Mouse (Mus musculus) hindbrain, embryonic 11.5 days (tissue): ENCODE results near the gene Ap3m1. TPM values are rescaled to one million over a fixed set of nuclear protein-coding genes. Genes with fewer than 3 reads are reported as not detected.
"Not testable (repeated sequence)": the region's sequence is repeated elsewhere in the genome, so short reads cannot be mapped to it uniquely, and the experiment has no call there.

Experiments
- ATAC-seq: fragments of 200-750 bp; cut with Nextera tagmentation; 2 replicates; pipeline ENCODE4 v1.8.0; 2017; ENCODE audit warnings: mild to moderate bottlenecking, moderate TSS enrichment, moderate library complexity; ENCODE audit not compliant: low FRiP score
- DNase-seq: peaks from one replicate; pipeline ENCODE4 v3.0.0-alpha.2; 2015; ENCODE audit warnings: low spot score
- H3K27ac ChIP-seq: fragments of 300-500 bp; sonication (generic); 2 replicates; pipeline ENCODE4 v1.5.1; 2014; ENCODE audit warnings: mild to moderate bottlenecking, low read depth, low read length
- H3K27me3 ChIP-seq: fragments of 300-500 bp; sonication (generic); 2 replicates; pipeline ENCODE4 v1.6.1; 2014; ENCODE audit warnings: mild to moderate bottlenecking, low read length, moderate library complexity, mixed read lengths; ENCODE audit not compliant: control insufficient read depth, insufficient read depth
- H3K36me3 ChIP-seq: fragments of 300-500 bp; sonication (generic); 2 replicates; pipeline ENCODE4 v1.6.1; 2014; ENCODE audit warnings: mild to moderate bottlenecking, low read length, moderate library complexity, mixed read lengths; ENCODE audit not compliant: control insufficient read depth, insufficient read depth
- H3K4me1 ChIP-seq: fragments of 300-500 bp; sonication (generic); replicated peaks from 2 replicates; pipeline ENCODE4 v1.6.1; 2014; ENCODE audit warnings: low read length, mixed read lengths; ENCODE audit not compliant: control insufficient read depth, insufficient read depth
- H3K4me2 ChIP-seq: fragments of 300-500 bp; sonication (generic); replicated peaks from 2 replicates; pipeline ENCODE4 v1.6.1; 2014; ENCODE audit warnings: mild to moderate bottlenecking, low read depth, low read length
- H3K4me3 ChIP-seq: fragments of 300-500 bp; sonication (generic); 2 replicates; pipeline ENCODE4 v1.5.1; 2014; ENCODE audit warnings: low read depth, low read length
- H3K9ac ChIP-seq: fragments of 300-500 bp; sonication (generic); 2 replicates; pipeline ENCODE4 v1.6.1; 2014; ENCODE audit warnings: low read depth, low read length
- H3K9me3 ChIP-seq: fragments of 300-500 bp; sonication (generic); 2 replicates; pipeline ENCODE4 v1.6.1; 2016; ENCODE audit warnings: low read length; ENCODE audit not compliant: control insufficient read depth
- WGBS: fragments of 180-500 bp; shearing (Covaris S2); extraction: QIAGEN DNeasy Blood & Tissue Kit; methylation state at CpG from one replicate; pipeline ENCODE4 v1.1.7; 2014; 5-methylcytosine and 5-hydroxymethylcytosine counted together
- polyA plus RNA-seq: library from polyadenylated mRNA; unstranded; fragments of >200 nt; fragmentation: Nextera tagmentation; extraction: Ambion mirVana; gene quantifications from 2 replicates; pipeline ENCODE4 v1.2.1, GENCODE M21; 2014

Gene Ap3m1
- 135 and 138 TPM in 2 replicates for polyA plus RNA-seq

GRCm38 (mm10) chr14:21052112-21052780, at the start of gene Ap3m1, which contains the start of gene Adk:
Gene Ap3m1 (minus strand): TSS chr14:21052508.
Gene Adk (plus strand): TSS chr14:21052574.
- ATAC-seq: peak; percentile 99
- H3K9me3 ChIP-seq: no peaks in the 10 kb centered on the region
- no peaks in the 10 kb centered on the region for H3K4me1 ChIP-seq
- H3K27ac ChIP-seq: peak within 1 kb of the TSS; percentile 86
- no peaks in the 10 kb centered on the region for H3K36me3 ChIP-seq
- peak within 1 kb of the TSS; percentile 69 for H3K9ac ChIP-seq
- DNase-seq: peak; percentile 95
- H3K27me3 ChIP-seq: no peaks in the 10 kb centered on the region
- H3K4me3 ChIP-seq: peak within 1 kb of the TSS; percentile 91
- WGBS: 0% methylated on average over 46 of the region's 48 CpGs
- peak within 1 kb of the TSS; percentile 67 for H3K4me2 ChIP-seq

DNA sequence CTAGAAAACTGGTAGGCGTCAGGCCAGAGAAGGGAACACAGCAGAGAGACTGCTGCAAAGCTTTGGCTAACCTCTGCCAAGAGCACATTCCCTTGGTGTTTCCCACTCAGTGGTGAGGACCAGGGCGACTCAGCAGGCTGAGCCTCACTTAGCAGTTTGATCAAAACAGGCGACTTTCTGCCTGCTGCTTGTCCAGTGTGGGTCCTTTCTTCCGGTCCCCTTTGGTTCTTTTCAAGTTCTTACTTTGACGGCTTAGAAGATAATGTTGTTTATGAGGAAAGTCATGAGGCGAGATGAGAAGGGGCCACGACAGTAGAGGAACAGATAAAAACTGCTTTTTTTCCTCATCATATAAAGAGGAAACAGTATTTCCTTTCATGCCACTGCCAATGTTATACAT, 49.3 kb upstream of the Ap3m1 start:
- Histone ChIP-seq H3K27me3 (no peaks in the 10 kb centered on the region), H3K4me1 (no peaks in the 10 kb centered on the region), H3K9me3 (no peaks in the 10 kb centered on the region), H3K27ac (no peak overlapping the region), H3K9ac (no peak overlapping the region), H3K4me3 (no peak overlapping the region), H3K4me2 (no peak overlapping the region), H3K36me3 (no peaks in the 10 kb centered on the region)
- WGBS: 79% methylated on average over 7 of the region's 7 CpGs
- no peak for ATAC-seq
- DNase-seq: no peak

GRCm38 (mm10) chr14:21100876-21101275, 48.6 kb upstream of the Ap3m1 start:
- H3K9me3 ChIP-seq: no peaks in the 10 kb centered on the region
- H3K36me3 ChIP-seq: no peaks in the 10 kb centered on the region
- ATAC-seq (no peak), DNase-seq (no peak)
- no peaks in the 10 kb centered on the region for H3K27me3 ChIP-seq
- H3K9ac ChIP-seq: no peak overlapping the region
- no peaks in the 10 kb centered on the region for H3K4me1 ChIP-seq
- H3K4me2 ChIP-seq: no peak overlapping the region
- 93% methylated on average over 2 of the region's 2 CpGs for WGBS
- H3K27ac ChIP-seq: no peak overlapping the region
- no peak overlapping the region for H3K4me3 ChIP-seq

DNA sequence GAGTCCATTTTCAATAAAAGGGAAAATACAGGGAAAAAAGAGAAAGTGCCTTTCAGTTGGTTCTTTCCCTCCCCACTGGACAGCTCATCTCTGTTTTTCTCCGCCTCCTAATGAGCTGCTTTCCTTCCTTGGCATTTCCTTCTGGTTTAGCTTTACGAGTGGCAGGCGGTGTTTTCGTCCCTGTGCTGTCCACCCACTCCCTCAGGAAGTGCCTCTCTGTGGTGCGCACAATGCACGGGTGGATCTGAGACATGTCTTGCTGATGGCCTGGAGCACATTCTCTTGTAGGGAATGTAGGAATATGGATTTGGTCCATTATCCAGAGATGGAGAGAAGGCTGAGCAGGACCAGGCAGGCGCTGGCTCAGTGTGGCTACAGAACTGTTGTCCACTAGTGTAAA, 47.1 kb upstream of the Ap3m1 start:
- Histone ChIP-seq H3K4me3 (no peak overlapping the region), H3K36me3 (no peaks in the 10 kb centered on the region), H3K9ac (no peak overlapping the region), H3K27ac (no peak overlapping the region), H3K27me3 (no peaks in the 10 kb centered on the region), H3K9me3 (no peaks in the 10 kb centered on the region), H3K4me1 (no peaks in the 10 kb centered on the region), H3K4me2 (no peak overlapping the region)
- WGBS: 73% methylated on average over 7 of the region's 7 CpGs
- DNase-seq: no peak
- ATAC-seq: no peak

DNA sequence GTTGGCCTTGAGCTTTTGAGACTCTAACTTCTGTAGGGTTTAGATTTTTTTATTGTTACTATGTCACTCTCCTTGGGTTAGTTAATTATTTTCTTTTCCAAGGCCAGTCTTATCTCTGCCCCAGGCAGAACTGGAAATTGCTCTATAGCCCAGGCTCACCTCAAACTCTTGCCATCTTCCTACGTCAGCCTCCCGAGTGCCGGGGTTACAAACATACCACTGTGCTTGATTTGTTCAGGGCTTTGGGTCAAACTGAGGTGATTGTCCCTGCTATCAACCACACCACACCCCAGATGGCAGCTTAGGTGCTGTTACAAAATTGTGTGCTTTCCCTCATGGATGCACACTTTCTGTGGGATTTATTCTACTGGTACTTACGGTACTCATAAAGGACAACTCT, 44.4 kb upstream of the Ap3m1 start:
- Histone ChIP-seq H3K9me3 (no peaks in the 10 kb centered on the region), H3K4me3 (no peak overlapping the region), H3K27ac (no peak overlapping the region), H3K27me3 (no peaks in the 10 kb centered on the region), H3K4me2 (no peak overlapping the region), H3K9ac (no peak overlapping the region), H3K4me1 (no peaks in the 10 kb centered on the region), H3K36me3 (no peaks in the 10 kb centered on the region)
- 83% methylated on average over 4 of the region's 4 CpGs for WGBS
- no peak for DNase-seq
- no peak for ATAC-seq

DNA sequence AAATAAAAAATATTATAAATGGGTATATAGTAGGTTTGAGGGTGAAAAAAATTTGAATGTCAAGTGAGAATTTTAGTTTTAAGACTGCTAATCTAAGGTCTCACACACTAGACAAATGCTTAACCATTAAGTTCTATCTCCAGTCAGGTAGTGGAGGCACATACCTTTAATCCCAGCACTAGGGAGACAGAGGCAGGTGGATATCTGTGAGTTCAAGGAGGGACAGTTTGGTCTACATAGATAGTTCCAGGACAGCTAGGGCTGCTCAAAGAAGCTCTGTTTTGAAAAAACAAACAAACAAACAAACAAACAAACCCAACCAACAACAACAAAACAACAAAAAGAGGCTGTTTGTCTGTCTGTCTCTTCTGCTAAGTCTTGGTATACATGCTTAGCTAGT, 44.0 kb upstream of the Ap3m1 start:
- no peak overlapping the region for H3K4me2 ChIP-seq
- DNase-seq (no peak), ATAC-seq (no peak)
- no peaks in the 10 kb centered on the region for H3K4me1 ChIP-seq
- no peak overlapping the region for H3K4me3 ChIP-seq
- H3K36me3 ChIP-seq: no peaks in the 10 kb centered on the region
- no peaks in the 10 kb centered on the region for H3K9me3 ChIP-seq
- no peak overlapping the region for H3K27ac ChIP-seq
- H3K27me3 ChIP-seq: no peaks in the 10 kb centered on the region
- no peak overlapping the region for H3K9ac ChIP-seq

GRCm38 (mm10) chr14:21094161-21094560, 41.9 kb upstream of the Ap3m1 start:
- not testable (repeated sequence) for ATAC-seq

DNA sequence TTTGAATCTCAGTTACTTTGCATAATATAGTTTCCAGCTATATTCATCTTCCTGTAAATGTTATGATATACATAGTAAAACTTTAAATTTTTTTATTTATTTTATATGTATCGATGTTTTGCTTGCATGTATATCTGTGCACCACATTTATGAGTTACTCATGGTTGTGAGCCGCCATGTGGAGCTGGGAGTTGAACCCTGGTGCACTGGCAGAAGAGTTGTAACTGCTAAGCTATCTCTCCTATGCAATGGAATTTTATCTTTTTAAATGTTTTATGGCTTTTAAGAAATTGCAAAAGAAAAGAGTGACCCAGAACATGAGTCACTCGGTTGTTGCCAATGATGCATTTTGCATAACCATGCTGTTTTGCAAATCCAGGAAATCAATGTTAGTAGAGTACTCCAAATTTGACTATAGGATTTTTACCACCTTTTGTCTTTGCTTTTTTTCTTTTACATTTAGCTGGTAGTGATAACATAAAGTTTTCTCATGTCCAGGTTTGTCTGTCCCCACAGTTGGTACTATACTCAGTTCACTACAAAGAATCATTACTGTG, 38.7 kb upstream of the Ap3m1 start:
- no peak overlapping the region for H3K4me3 ChIP-seq
- no peak overlapping the region for H3K4me2 ChIP-seq
- no peaks in the 10 kb centered on the region for H3K36me3 ChIP-seq
- no peaks in the 10 kb centered on the region for H3K4me1 ChIP-seq
- H3K9ac ChIP-seq: no peak overlapping the region
- H3K9me3 ChIP-seq: no peaks in the 10 kb centered on the region
- H3K27ac ChIP-seq: no peak overlapping the region
- H3K27me3 ChIP-seq: no peaks in the 10 kb centered on the region
- DNase-seq (no peak), ATAC-seq (no peak)
- WGBS: 95% methylated on average over 3 of the region's 3 CpGs

More at GRCm38 (mm10) chr14:21094161-21094560, 41.9 kb upstream of the Ap3m1 start:
- H3K27me3 ChIP-seq, H3K36me3 ChIP-seq, H3K27ac ChIP-seq, DNase-seq, H3K4me2 ChIP-seq, H3K9ac ChIP-seq, H3K4me1 ChIP-seq, H3K4me3 ChIP-seq, H3K9me3 ChIP-seq: not testable (repeated sequence)

GRCm38 (mm10) chr14:21090400-21090799, 38.1 kb upstream of the Ap3m1 start:
- Histone ChIP-seq H3K4me1 (no peaks in the 10 kb centered on the region), H3K36me3 (no peaks in the 10 kb centered on the region), H3K27me3 (no peaks in the 10 kb centered on the region), H3K9ac (no peak overlapping the region), H3K4me3 (no peak overlapping the region), H3K9me3 (no peaks in the 10 kb centered on the region), H3K27ac (no peak overlapping the region), H3K4me2 (no peak overlapping the region)
- DNase-seq (no peak), ATAC-seq (no peak)
- WGBS: 83% methylated on average over 3 of the region's 3 CpGs
